Mouse (Mus musculus) olfactory bulb, adult 2 months (tissue): ENCODE measurements around the gene Hoxb6.

Source experiments
- CTCF ChIP-seq: fragments of 200-500 bp; IDR thresholded peaks from 2 replicates; pipeline ENCODE4 v1.5.1; 2012; ENCODE audit warnings: low read depth, mild to moderate bottlenecking, low read length, moderate library complexity; ENCODE audit not compliant: insufficient read depth
- POLR2A ChIP-seq: fragments of 200-500 bp; IDR thresholded peaks from 2 replicates; pipeline ENCODE4 v1.6.1; 2012; ENCODE audit warnings: mild to moderate bottlenecking, low read depth, low read length, moderate library complexity; ENCODE audit not compliant: insufficient read depth

DNA sequence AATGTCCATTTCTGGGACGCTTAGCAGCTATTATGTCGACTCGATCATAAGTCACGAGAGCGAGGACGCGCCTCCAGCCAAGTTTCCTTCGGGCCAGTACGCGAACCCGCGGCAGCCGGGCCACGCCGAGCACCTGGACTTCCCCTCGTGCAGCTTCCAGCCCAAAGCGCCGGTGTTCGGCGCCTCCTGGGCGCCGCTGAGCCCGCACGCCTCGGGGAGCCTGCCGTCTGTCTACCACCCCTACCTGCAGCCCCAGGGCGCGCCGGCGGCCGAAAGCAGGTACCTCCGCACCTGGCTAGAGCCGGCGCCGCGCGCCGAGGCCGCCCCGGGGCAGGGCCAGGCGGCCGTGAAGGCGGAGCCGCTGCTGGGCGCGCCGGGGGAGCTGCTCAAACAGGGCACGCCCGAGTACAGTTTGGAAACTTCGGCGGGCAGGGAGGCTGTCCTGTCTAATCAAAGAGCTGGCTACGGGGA is 20.7 kb upstream of the Hoxb6 start:
- TF ChIP-seq CTCF (no peak), POLR2A (no peak)
